Mouse (Mus musculus) left cerebral cortex, postnatal 14 days (tissue): ENCODE data around the gene Mrps23. TPM values are rescaled to one million over a fixed set of nuclear protein-coding genes. Genes with fewer than 3 reads are reported as not detected.

Source experiments
- total RNA-seq, 2 experiments: library from RNA; stranded (reverse); gene quantifications; 2 replicates each; pipeline ENCODE4 v1.2.3; 2021

The Mrps23 gene
- total RNA-seq, 2 experiments from 2014 or later, result 68.6 to 75.4 TPM

Other genes starting within 250 kb of the Mrps23 start
- gene Dynll2, start 216.9 kb upstream of the Mrps23 start, total RNA-seq, result 100 to 1,000 TPM; 424 to 478 TPM
- gene Srsf1, start 157.0 kb upstream of the Mrps23 start, total RNA-seq, result 100 to 1,000 TPM; 171 to 177 TPM
- gene Vezf1, start 136.1 kb upstream of the Mrps23 start, total RNA-seq, result 10 to 100 TPM; 24.4 to 25.3 TPM
- gene Cuedc1, start 106.3 kb upstream of the Mrps23 start, total RNA-seq, result 10 to 100 TPM; 28.2 TPM
- not detected for gene Ccdc182, start 89.7 kb downstream of the Mrps23 start, total RNA-seq